Mouse (Mus musculus): ENCODE measurements around the gene Atoh1.

GRCm38 (mm10) chr6:64727751-64728403, 1.0 kb upstream of the Atoh1 start:
- TF ChIP-seq POLR2A (IDR thresholded peaks at IDR 0.05; ENCODE audit: borderline replicate concordance, control insufficient read depth, low read depth, low read length) (no peak), CTCF (IDR thresholded peaks at IDR 0.05; ENCODE audit: control insufficient read depth, insufficient read depth, low read length) (no peak)

Measured in bone marrow, adult 2 months (tissue).